Mouse (Mus musculus): ENCODE measurements around the gene Ppfia4. TPM values are rescaled to one million over a fixed set of nuclear protein-coding genes. Genes with fewer than 3 reads are reported as not detected.

The Ppfia4 gene
- total and polyA plus RNA-seq, 3 experiments = 0.80 to 4.9 (median 0.94) TPM

GRCm38 (mm10) chr1:134357461-134357860, 24.7 kb upstream of the Ppfia4 start:
- peaks cover 3% of the 10 kb centered on the region; the same call in 1 of the 2 replicates for H3K4me1 ChIP-seq (ENCODE audit: control insufficient read depth, insufficient read depth, low read length)
- intact Hi-C loops (cut with DNase I) = no loop called here
- H3K27ac ChIP-seq = no peak overlapping the region
- peaks cover 21% of the 10 kb centered on the region for H3K36me3 ChIP-seq (ENCODE audit: control insufficient read depth, insufficient read depth, low read length)
- 78% methylated on average over 4 of the region's 4 CpGs for WGBS
- DNase-seq = no peak
- no peak overlapping the region for H3K9ac ChIP-seq (ENCODE audit: low read depth, low read length)
- no peak for TF ChIP-seq POLR2A (IDR thresholded peaks at IDR 0.05; ENCODE audit: insufficient read depth, low read depth, low read length)
- TF ChIP-seq EP300 (IDR thresholded peaks at IDR 0.05; ENCODE audit: insufficient read depth, low read depth, low read length) = no peak
- no peak for TF ChIP-seq CTCF (IDR thresholded peaks at IDR 0.05)
- no peaks in the 10 kb centered on the region for H3K27me3 ChIP-seq (ENCODE audit: control insufficient read depth, insufficient read depth, low read length)
- H3K79me2 ChIP-seq (replicated peaks; ENCODE audit: control insufficient read depth, insufficient read depth, low read length) = no peaks in the 10 kb centered on the region; the same call in 1 of the 2 replicates
- no peak overlapping the region for H3K4me3 ChIP-seq

- no peaks in the 10 kb centered on the region for H3K79me2 ChIP-seq (replicated peaks; ENCODE audit: control insufficient read depth, insufficient read depth, low read length)
- H3K4me3 ChIP-seq = no peak overlapping the region
- intact Hi-C loops (cut with DNase I) = no loop called here
- no peaks in the 10 kb centered on the region for H3K27me3 ChIP-seq (ENCODE audit: control insufficient read depth, insufficient read depth, low read length)
- H3K36me3 ChIP-seq (ENCODE audit: control insufficient read depth, insufficient read depth, low read length) = peaks cover 14% of the 10 kb centered on the region
- no peak for TF ChIP-seq CTCF (IDR thresholded peaks at IDR 0.05)
- no peak for TF ChIP-seq POLR2A (IDR thresholded peaks at IDR 0.05; ENCODE audit: insufficient read depth, low read depth, low read length)
- no peak for TF ChIP-seq EP300 (IDR thresholded peaks at IDR 0.05; ENCODE audit: insufficient read depth, low read depth, low read length)
- DNase-seq = no peak
- WGBS = 92% methylated on average over 2 of the region's 2 CpGs
- H3K4me1 ChIP-seq (ENCODE audit: control insufficient read depth, insufficient read depth, low read length) = no peaks in the 10 kb centered on the region
- H3K9ac ChIP-seq (ENCODE audit: low read depth, low read length) = no peak overlapping the region
- no peak overlapping the region for H3K27ac ChIP-seq
Measured at GRCm38 (mm10) chr1:134353326-134353725, 20.6 kb upstream of the Ppfia4 start.

GRCm38 (mm10) chr1:134347791-134348190, 15.1 kb upstream of the Ppfia4 start:
- no peaks in the 10 kb centered on the region; the same call in 1 of the 2 replicates for H3K4me1 ChIP-seq (ENCODE audit: control insufficient read depth, insufficient read depth, low read length)
- H3K79me2 ChIP-seq (replicated peaks; ENCODE audit: control insufficient read depth, insufficient read depth, low read length) = no peaks in the 10 kb centered on the region
- DNase-seq = no peak
- peaks cover 10% of the 10 kb centered on the region for H3K36me3 ChIP-seq (ENCODE audit: control insufficient read depth, insufficient read depth, low read length)
- no peaks in the 10 kb centered on the region for H3K27me3 ChIP-seq (ENCODE audit: control insufficient read depth, insufficient read depth, low read length)
- TF ChIP-seq EP300 (IDR thresholded peaks at IDR 0.05; ENCODE audit: insufficient read depth, low read depth, low read length) (no peak), POLR2A (IDR thresholded peaks at IDR 0.05; ENCODE audit: insufficient read depth, low read depth, low read length) (no peak), CTCF (IDR thresholded peaks at IDR 0.05) (no peak)
- intact Hi-C loops (cut with DNase I) = no loop called here
- WGBS = 63% methylated on average over 9 of the region's 9 CpGs
- H3K9ac ChIP-seq (ENCODE audit: low read depth, low read length) = no peak overlapping the region
- H3K27ac ChIP-seq = no peak overlapping the region
- no peak overlapping the region for H3K4me3 ChIP-seq

- intact Hi-C loops (cut with DNase I) = no loop called here
- no peaks in the 10 kb centered on the region for H3K79me2 ChIP-seq (replicated peaks; ENCODE audit: control insufficient read depth, insufficient read depth, low read length)
- H3K9ac ChIP-seq (ENCODE audit: low read depth, low read length) = no peak overlapping the region
- no peak for DNase-seq
- no peak overlapping the region for H3K27ac ChIP-seq
- H3K27me3 ChIP-seq (ENCODE audit: control insufficient read depth, insufficient read depth, low read length) = no peaks in the 10 kb centered on the region
- 79% methylated on average over 4 of the region's 4 CpGs for WGBS
- H3K36me3 ChIP-seq (ENCODE audit: control insufficient read depth, insufficient read depth, low read length) = peaks cover 4% of the 10 kb centered on the region
- no peaks in the 10 kb centered on the region; the same call in 1 of the 2 replicates for H3K4me1 ChIP-seq (ENCODE audit: control insufficient read depth, insufficient read depth, low read length)
- TF ChIP-seq CTCF (IDR thresholded peaks at IDR 0.05) (no peak), EP300 (IDR thresholded peaks at IDR 0.05; ENCODE audit: insufficient read depth, low read depth, low read length) (no peak), POLR2A (IDR thresholded peaks at IDR 0.05; ENCODE audit: insufficient read depth, low read depth, low read length) (no peak)
- H3K4me3 ChIP-seq = no peak overlapping the region
Measured at GRCm38 (mm10) chr1:134345075-134345474, 12.3 kb upstream of the Ppfia4 start.

- intact Hi-C loops (cut with DNase I) = no loop called here
- TF ChIP-seq CTCF (IDR thresholded peaks at IDR 0.05) = no peak
- no peak for TF ChIP-seq EP300 (IDR thresholded peaks at IDR 0.05; ENCODE audit: insufficient read depth, low read depth, low read length)
- no peak for TF ChIP-seq POLR2A (IDR thresholded peaks at IDR 0.05; ENCODE audit: insufficient read depth, low read depth, low read length)
Measured at GRCm38 (mm10) chr1:134344005-134344950, 11.6 kb upstream of the Ppfia4 start.

GRCm38 (mm10) chr1:134343567-134343966, 10.8 kb upstream of the Ppfia4 start:
- intact Hi-C loops (cut with DNase I) = no loop called here
- Histone ChIP-seq H3K36me3 (ENCODE audit: control insufficient read depth, insufficient read depth, low read length) (peaks cover 3% of the 10 kb centered on the region), H3K9ac (ENCODE audit: low read depth, low read length) (no peak overlapping the region), H3K4me1 (ENCODE audit: control insufficient read depth, insufficient read depth, low read length) (no peaks in the 10 kb centered on the region; the same call in 1 of the 2 replicates), H3K27me3 (ENCODE audit: control insufficient read depth, insufficient read depth, low read length) (no peaks in the 10 kb centered on the region), H3K79me2 (replicated peaks; ENCODE audit: control insufficient read depth, insufficient read depth, low read length) (no peaks in the 10 kb centered on the region), H3K27ac (no peak overlapping the region), H3K4me3 (no peak overlapping the region)
- no peak for DNase-seq
- TF ChIP-seq CTCF (IDR thresholded peaks at IDR 0.05) (no peak), EP300 (IDR thresholded peaks at IDR 0.05; ENCODE audit: insufficient read depth, low read depth, low read length) (no peak), POLR2A (IDR thresholded peaks at IDR 0.05; ENCODE audit: insufficient read depth, low read depth, low read length) (no peak)
- WGBS = 43% methylated on average over 2 of the region's 2 CpGs

More at GRCm38 (mm10) chr1:134344005-134344950, 11.6 kb upstream of the Ppfia4 start:
- H3K9ac ChIP-seq (ENCODE audit: low read depth, low read length) = no peak overlapping the region
- 8% methylated on average over 54 of the region's 54 CpGs for WGBS
- H3K4me1 ChIP-seq (ENCODE audit: control insufficient read depth, insufficient read depth, low read length) = no peaks in the 10 kb centered on the region; the same call in 1 of the 2 replicates
- no peaks in the 10 kb centered on the region for H3K27me3 ChIP-seq (ENCODE audit: control insufficient read depth, insufficient read depth, low read length)
- no peak overlapping the region for H3K4me3 ChIP-seq
- H3K27ac ChIP-seq = no peak overlapping the region
- peaks cover 4% of the 10 kb centered on the region for H3K36me3 ChIP-seq (ENCODE audit: control insufficient read depth, insufficient read depth, low read length)
- no peaks in the 10 kb centered on the region for H3K79me2 ChIP-seq (replicated peaks; ENCODE audit: control insufficient read depth, insufficient read depth, low read length)
- peak; percentile 54 to 59 for DNase-seq
